Mouse (Mus musculus): Measurements from ENCODE around the gene Hnrnph3.

Gene Hnrnph3

DNA sequence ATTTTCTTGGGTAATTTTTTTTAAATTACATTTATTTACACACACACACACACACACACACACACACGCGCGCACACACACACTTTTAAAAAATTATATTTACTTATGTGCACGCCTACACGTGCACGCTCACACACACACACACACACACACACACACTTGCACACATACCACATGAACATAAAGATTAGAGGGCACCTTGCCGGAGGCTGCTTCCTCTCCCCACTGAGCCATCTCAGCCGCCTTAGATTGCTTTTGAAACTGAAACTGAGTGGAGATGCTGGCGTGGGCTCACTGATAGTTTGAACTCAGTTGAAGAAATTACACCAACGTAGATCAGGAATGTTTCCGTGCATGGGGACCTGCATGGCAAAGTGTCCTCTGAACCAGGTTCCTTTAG is 39.9 kb downstream of the Hnrnph3 start:
- DNase-seq (ENCODE audit: low spot score) = no peak

DNA sequence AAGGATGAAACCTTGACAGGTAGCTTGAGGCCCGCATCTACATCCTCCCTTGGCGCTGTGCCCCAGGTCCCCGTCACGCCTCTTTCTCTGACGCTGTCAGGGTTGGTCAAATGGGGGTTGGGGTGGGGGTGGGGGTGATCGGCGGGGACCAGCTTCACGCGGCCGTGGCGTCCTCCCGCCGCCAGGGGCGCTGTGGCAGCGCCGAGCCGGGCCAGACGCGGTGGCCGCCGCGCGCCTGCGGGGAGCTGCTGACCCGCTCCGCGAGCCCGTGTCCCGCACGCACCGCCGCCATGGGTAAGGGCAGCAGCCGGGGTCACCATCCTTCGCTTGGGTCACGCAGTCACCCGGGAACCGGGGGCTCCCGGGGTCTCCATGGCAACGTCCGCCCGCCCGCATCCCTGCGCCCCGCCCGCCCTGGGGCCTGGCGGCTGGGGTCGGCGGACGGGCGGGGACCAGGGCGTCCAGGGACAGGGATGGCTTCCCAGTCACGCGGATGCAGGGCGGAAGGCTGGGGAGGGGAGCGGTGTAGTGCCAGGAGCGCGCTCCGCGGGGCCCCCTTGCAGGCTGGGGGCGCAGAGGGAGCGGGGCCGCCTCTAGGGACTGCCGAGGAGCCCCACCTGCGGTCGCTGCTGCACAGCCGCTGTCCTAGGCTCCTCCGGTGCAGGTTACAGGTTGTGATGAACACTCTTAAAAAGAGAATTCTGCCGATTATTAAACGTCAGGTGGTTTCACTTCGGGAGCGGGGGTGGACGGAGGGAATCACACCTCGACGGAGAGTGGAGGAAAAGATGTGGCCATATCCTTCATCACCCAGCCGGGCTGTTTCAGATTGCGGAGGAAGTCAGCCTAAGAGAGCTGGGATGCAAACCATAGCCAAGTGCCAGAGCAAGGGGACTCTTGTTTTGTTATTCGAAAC is 43.7 kb downstream of the Hnrnph3 start, which contains the start of gene Rufy2:
Rufy2 (plus strand) TSS at position 185 of the 916 bp plus-strand sequence.
- peak; percentile 81 for DNase-seq (ENCODE audit: low spot score)

DNA sequence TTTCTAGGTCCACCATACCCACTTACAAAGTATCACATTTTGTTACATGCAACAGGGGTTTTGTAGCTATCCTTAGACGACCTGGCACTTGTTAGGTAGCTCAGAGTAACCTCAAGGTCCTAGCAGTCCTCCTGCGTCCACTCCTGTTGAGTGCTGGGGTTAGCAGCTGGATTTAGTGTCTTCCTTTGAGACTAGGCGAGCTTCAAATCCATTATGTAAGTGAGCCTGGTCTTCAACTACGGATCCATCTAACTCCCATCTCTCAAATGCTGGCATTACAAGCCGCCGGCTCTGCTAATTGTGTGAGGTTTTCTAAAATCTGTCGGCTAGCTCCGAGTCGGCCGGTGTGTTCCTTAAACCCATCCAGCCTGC is 44.4 kb downstream of the Hnrnph3 start:
- no peak for DNase-seq (ENCODE audit: low spot score)

DNA sequence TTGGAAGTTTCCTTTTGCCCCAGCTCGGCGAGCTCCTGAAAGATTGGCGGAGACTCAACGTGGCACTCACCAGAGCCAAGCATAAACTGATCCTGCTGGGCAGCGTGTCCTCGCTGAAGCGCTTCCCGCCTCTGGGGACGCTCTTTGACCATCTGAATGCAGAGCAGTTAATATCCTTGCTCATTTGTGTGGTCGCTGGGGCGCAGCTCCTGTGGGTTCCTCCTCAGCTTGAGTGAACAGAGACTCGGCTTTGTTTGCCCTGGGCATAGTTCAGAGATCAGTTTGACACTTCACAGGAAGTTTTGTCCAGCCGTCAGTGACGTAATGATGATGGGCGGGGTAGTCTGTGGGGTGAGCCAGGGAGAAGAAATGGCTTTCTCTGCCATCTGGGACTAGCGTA is 52.2 kb downstream of the Hnrnph3 start:
- DNase-seq (ENCODE audit: low spot score) = no peak

DNA sequence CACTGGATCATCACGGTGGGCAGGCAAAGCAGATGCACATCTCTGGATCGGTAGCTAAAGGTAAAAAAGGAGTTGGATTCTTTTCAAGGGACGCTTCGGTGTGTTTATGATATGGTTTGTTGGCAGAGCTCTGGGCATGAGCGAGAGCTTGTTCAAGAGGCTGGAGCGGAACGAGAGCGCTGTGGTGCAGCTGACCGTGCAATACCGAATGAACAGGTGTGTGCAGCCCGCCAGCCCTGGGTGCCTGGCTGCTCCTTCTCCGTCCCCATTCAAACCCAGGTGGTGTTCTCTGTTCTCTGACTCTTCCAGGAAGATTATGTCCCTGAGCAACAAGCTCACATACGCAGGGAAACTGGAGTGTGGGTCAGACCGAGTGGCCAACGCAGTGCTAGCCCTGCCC is 57.7 kb downstream of the Hnrnph3 start:
- DNase-seq (ENCODE audit: low spot score) = no peak

DNA sequence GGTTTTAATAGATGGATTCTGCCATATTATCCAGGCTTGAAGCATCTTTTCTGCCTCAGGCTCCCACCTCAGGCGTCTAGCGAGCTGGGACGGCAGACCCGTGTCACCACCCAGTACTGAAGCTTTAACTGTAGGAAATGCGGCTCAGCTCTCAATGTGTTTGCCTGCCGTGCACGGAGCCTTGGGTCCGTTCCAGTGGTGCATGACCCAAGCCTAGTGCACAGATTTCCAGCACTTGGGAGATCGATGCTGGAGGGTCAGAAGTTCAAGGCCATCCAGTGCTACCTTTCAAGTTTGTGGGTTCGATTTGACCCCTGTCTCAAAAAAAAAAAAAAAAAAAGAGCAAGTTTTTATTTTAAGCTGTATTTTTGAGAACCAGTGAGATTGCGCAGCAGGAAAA is 58.2 kb downstream of the Hnrnph3 start:
- DNase-seq (ENCODE audit: low spot score) = no peak

Measured in ovary, postnatal 14 days (tissue).